Mouse (Mus musculus) c-Kit-positive CD71-negative TER-119-negative erythroid progenitor cells, embryonic 14.5 days (primary cell): ENCODE data around the gene Sumf1.

Experiments used
- DNase-seq: peaks from one replicate; pipeline ENCODE4 v3.0.0-alpha.2; 2013; ENCODE audit warnings: low read depth

Gene Sumf1

DNA sequence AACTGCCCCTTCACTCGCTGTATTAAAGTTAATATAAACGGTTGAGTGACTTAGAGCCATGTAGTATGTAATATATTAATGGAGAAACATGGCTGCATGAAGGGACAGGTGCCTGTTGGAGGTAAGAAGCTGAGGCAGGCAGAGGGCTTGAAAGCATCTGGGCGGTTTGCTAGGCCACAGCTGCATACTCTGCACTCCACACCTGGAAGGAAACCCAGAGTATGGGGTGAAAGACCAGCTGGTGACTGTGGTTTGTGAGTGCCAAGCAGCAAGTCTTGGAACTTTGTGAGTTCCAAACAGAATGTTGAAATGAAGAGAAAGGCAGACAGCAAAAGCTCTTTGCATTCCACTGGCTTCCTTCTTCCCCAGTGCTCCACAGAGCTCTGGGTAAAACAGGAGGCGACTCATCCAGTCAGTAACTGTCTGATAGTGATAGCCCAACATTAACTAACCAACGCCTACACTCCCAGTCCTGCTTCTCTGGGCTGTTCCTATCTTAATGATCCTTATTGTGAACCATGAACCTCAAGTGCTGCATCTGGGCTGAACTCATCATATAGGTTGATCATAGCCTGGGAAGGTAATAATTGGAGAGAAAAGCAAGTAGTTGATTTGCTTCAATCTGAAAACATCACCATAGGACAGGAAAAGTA is 21.7 kb upstream of the Sumf1 start:
- no peak for DNase-seq

DNA sequence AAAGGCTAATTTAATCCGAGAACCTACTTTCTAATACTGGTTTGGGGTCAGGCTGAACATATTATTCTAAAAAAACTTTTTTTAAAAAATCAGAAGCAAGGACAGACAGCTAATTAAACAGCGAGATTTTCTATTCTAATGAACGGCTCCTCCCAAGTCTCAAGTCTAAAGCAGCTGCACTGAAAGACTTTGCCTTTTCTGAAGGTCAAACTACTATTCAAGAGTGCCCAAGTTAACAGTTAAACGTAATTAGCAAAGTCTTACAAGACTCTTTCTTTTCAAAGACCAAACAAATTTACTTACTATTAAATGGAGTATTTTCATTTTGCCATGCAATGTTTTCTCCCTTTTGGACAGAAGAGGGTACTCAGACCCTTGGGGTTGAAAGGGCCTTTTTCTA is 20.8 kb upstream of the Sumf1 start:
- DNase-seq, result no peak

DNA sequence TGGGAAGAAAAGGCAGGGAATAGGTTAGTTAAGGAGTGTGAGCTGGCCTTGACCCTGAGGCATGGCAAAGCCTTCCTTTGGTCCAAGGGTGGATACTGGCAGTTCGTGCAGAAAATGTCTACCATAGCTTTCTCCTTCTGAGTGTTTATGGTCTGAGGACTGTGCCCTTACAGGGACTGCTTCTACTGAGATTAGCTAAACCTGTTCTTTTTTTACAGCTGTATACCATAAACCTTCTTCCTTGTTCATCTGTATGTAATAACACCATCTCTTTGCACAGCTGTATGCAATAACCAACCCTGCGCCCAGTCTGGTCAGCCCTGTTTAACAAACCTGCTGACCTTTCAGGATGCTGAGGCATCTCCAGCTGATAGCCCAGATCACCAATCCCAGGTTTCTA is 18.9 kb upstream of the Sumf1 start:
- no peak for DNase-seq

DNA sequence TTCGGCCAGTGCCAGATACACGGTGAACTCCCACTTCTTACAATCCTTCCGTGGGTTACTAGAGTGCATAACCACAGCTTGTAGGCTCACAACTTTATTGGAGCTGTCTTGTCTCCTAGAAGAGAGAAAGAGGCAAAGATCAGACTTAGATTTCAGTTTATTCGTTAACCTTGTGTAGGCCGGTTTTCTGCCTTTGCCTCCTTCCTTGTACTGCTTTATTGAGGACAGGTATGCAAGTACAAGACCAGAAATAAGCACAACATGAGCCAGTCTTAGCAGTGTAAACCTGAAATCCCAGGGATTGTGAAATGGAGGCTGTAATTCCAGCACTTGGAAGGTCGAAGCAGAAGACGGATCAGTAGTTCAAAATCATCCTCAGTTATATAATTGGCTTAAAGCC is 12.9 kb upstream of the Sumf1 start:
- no peak for DNase-seq

DNA sequence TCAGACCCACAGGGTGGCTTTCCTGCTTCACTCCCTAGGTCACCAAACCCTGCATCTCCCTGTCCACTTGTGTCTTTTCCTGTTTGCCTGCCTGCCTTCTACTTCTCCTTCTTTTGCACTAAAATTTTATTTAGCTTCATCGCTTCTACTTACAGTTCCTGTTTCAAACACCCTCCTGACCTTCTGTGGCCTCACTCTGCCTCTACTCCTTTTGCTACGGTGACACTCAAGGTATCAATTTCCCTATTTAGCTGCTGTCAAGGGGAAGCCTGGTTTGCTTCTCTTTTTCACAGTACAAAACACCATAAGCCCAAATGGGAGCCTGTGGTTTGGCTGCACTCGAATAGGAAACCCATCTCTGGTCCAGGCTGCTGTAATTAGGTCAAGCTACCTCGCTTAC is 11.7 kb upstream of the Sumf1 start:
- DNase-seq, result no peak

DNA sequence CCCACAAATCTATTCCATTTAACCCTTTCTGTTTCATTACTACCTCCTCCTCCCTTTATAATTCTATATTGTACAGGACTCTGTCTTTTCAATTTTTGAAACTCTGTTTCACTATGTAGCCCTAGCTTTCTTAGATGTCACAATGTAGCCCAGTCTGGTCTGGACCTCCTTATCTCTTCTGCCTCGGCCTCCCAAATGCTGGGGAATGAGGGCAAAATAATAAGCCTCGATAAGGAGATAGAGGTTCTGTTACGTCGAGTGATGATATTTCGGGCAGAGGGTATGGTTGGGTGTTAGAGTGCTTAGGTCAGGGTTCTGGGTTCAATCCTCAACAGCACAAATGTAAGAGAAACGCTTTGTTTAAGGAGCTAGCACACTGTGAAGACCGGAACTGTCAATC is 11.3 kb upstream of the Sumf1 start:
- DNase-seq, result no peak

DNA sequence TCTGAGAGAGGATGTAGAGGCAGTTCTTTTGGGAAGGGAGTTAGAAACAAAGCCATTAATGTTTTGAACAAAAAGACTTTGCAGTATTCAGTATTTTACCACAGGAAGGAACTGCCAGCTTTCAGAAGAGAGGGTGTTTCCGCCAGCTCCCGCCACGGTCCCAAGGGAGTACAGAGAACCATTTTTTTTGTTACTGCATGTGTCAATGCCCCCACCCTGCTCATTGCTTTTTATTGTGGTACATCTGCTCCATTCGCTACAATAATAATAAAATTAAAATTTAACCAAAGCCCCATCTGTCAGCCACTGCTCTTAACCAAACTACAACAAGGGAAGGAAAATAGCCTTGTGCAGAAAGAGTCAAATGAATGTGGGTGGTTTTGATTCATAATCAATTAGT is 7.2 kb upstream of the Sumf1 start:
- DNase-seq, result no peak

DNA sequence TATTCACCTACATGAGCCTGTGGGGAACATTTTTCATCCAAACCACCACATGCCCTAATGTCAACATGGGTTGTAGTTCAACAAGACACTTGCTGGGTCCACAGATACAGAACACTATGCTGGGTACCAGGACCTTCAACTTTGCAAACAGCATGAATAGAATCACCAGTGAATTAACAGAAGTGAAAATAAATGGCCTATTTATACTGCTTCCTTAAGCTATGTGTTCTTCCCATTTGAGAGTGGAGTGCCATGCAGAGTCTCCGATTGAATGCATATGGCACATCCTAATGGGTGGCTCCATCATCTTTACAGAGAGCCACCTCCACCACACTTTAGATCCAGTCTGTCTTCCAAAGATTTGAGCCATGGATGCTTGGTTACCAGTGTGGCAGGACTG is 5.3 kb upstream of the Sumf1 start:
- DNase-seq, result no peak

DNA sequence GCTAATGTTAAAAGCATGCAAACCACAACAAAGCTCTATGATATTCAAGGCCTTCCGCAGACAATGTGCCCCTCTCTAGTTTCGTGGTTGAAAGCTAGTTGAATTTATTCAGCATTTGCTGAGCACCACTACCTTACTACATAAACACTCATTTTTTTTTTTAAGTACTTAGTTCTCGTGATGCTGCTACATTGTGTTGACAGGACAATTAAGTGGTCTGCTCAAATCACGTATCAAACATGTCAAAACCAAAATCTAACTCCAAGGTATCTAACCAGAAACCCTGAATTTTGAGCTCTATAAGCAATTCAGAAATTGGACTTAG is 265 bp upstream of the Sumf1 start:
- DNase-seq, result no peak

DNA sequence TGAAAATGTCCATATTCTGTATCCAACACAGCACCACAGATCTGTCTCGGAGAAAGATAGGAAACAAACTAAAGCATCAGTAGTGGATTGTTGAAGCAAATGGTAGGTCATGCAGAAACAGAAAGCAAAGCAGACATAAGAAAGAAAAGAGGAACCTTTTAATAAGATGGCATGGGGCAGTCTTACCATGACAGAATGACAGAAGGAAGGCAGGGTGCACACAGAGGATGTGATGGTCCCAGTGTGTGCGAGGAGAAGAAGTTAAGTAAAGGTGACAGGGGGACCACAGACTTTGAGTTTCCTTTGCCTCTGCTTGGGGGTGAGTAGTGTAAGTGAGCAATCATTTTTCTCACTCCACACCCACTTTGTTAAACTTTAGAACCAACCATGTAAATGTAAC is 6.3 kb downstream of the Sumf1 start:
- no peak for DNase-seq

DNA sequence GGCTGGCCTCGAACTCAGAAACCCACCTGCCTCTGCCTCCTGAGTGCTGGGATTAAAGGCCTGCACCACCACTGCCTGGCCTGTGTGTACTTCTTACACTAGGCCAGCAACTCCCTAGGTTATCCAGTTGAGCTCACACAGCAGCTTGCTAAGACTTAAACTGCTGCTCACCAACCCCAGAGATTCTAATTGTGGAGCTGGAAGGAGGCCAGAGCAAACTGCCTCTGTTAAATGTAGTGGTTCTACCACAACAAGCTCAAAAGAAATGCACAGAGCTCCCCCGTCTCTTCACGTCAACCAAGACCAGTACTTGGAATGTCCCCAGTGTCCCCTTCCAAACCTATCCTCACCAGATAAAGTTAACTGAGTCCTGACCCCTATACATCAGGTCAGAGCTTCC is 11.2 kb downstream of the Sumf1 start:
- DNase-seq, result no peak

DNA sequence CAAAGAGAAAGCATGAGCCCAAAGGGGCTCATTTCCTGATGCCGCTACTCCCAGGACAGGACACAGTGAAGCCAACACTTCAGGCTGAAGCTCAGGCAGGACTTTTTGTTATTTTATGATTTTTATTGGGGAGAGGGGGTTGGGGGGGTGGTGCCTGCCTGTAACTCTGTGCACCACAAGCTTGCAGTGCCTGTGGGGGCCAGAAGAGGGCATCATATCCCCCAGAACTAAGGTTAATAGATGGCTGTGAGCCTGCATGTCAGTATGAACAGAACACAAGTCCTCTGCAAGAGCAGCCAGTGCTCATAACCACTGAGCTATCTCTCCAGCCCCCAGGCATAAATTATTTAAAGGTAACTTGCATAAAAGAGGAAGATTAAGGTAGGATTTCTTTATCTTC is 13.2 kb downstream of the Sumf1 start:
- no peak for DNase-seq

DNA sequence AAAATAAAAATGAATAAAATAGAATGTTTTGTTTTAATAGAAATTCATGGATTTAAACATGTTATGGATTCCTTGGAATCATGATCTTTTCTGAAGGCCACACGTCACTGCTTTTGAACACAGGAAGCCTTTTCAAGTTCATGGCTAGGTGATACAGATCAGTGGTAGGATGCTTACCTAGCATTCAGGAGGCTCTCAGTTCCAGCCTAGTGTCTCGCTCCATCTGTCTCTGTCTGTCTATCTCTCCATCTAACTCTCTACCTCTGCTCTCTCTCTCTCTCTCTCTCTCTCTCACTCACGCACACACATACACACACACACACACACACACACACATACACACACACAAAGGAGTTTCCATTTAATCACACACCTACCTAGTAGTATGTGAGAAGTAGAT is 15.9 kb downstream of the Sumf1 start:
- DNase-seq, result no peak

DNA sequence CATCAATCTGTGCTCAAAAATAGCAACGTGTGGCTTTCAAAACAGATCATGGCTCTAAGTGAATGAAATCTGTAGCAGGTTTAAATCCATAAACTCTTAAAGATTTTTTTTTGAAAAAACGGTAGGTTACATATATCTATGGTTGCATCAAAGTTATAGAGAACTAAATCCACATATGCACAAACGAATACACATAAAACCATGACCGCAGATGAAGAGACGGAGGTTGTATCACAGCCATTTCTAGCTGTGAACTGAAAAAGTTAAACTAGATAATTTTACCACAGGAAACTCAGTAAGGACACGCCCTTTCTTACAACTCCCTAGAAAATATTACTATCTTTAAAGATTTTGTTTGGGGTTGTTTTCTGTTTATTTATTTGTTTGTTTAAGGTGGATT is 16.7 kb downstream of the Sumf1 start:
- no peak for DNase-seq

DNA sequence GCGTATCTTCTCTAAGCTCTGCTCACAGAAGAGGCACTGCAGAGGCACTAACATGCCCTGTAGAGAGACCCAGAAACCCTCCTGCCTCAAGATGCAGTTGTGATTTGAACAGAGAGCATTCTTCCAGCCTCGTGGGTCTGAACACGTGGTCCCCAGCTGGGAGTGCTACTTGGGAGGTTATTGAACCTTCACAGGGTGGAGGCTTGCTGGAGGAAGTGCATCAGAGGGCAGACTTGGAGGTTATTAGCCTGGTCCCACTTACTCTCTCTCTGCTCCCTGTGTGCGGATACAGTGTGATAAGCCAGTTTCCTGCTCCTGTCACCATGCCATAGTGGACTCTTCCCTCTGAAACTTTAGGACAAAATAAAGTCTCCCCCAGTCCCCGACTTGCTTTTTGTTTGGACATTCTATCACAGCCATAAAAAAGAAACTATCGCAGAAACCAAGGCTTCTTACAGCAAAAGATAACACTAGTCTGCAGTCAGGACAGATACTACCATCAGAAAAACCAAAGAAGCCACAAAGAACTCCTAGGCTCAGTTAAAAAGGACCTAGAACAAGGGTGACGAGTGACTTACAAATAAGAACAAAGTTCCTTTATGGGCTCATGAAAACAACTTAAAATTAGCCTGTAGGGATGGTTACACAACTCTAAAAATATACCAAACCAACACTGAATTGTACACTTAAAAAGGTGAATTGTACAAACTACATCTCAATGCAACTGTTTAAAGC is 17.3 kb downstream of the Sumf1 start:
- no peak for DNase-seq

DNA sequence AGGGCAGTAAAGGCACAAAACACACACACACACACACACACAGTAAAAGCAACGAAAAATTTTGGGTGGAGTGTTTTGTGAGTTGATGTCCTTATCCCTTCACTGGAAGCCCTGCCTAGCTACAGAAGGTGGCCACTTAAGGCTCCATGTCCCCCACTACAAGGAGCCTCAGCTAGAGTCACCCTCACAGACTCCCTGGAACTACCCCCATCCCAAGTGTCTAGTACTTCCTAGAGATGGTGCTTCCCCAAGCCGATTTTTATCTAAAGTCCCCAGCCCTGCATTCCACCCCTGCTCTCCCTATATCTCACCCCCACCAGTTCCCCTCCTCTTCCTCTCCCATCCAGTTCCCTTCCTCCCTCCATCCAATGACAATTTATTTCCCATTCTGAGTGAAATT is 19.8 kb downstream of the Sumf1 start:
- DNase-seq, result no peak

DNA sequence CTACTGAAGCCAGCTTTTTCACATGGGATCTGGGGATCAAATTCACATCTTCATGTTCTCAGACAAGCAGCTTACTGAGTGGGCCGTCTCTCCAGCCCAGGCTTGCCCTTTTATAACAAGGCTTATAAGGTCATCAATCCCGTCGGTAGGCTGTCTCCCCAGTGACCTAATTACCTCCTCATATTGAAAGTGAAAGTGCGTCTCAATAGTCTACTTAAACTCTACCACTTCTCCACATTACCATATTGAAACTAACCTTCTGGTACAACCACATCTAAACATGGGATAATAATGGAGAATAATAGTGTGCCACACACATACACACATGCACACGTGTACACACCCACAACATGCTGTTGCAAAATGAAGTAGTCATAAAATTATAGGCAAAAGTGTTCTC is 20.4 kb downstream of the Sumf1 start:
- no peak for DNase-seq

DNA sequence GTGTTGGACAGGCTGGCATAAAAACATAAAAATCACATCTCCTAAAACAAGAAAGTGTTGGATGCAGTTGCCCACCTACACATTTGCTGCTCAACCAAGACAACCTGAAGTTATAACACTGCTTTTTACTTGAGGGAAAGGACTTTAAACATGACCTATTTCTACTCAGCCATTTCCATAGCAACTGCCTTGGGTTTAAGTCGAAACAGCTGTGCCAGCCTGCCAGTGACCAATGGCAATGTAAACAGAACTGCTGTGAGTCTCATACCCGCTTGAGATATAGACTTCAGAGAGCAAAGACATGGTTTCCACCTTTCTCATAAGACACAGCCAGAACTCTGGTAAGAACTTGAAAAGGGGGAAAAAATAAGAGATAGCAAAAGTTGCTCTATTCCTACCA is 24.8 kb downstream of the Sumf1 start:
- no peak for DNase-seq

DNA sequence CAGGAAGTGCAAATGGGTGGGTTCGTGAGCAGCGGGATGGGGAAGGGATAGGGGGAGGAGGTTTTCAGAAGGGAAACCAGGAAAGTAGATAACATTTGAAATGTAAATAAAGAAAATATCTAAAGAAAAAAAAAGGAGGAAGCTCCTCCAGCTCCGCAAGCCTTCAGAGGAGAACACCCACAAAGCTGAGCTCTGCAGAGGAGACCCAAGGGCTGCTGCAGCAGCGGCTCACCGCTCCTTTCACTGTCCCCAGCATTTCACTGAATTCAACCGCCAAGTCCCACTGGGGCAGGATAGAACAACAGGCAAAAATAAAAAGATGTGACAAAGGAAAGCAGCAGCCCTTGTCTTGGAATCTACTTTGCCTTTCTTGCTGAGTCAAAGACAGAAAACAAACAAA is 28.5 kb downstream of the Sumf1 start:
- no peak for DNase-seq

DNA sequence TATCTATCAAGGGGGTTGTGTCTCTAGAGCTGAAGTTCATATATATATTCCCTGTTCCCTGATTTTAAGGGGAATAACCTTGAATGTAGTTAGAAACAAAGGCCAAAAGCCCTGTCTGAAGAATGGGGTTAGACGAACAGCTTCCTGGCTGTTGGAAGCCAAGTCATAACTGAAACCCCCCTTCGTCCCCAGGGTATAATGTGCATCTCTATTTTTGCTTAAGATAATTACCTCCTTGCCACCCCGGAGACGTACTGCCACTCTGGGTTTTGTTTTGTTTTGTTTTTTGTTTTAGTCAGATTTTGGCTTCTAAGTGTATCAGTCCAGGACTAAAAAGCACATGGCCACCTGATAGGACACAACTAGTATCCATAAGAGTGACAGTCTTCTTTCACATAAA is 31.1 kb downstream of the Sumf1 start:
- DNase-seq, result no peak

DNA sequence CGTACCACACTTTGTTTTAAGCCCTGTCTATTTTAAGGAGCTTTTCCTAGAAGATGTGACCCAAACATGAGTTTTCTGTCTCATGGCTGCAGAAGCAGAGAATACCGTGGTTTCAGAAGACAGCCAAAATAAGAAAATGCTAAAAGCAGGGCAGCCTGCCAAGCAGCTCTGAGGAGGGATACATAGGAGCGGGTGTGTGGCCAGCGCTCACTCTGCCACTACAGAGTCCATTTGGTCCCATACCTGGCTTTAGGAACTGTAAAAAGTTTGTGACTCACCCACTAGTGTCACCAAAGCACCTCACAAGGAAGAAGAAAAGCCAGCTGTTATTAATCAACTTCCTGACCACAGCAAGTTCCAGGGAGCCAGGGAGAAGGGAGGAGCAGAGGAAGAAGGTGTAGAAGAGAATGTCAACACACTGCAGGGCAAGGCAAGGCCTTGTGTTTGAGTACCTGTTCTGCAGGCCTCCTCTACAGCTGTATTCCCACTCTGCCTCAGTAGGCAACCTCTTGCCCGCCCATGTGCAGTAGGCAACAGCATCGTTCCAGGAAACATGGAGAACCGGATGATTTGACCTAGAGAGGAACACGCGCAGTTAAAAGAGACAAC is 32.6 kb downstream of the Sumf1 start:
- no peak for DNase-seq

DNA sequence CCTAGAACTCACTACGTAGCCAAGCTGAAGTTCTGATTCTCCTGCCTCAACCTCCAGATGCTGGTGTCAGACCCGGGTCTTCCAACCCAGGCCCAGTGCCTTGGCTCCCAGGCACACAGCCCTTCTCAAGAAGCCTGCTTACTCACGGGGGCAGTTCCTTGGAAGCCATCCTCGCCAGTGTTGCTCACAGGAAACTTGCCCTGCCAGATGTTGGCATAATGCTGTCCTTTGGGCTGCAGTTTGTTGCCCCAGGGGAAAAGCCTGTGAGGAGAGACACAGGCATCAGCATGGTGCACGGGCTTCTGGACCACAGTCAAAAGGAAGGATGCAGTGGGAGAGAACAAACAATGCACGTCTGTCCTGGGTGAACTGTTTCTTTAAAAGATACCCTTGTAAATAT is 33.3 kb downstream of the Sumf1 start:
- DNase-seq, result no peak

DNA sequence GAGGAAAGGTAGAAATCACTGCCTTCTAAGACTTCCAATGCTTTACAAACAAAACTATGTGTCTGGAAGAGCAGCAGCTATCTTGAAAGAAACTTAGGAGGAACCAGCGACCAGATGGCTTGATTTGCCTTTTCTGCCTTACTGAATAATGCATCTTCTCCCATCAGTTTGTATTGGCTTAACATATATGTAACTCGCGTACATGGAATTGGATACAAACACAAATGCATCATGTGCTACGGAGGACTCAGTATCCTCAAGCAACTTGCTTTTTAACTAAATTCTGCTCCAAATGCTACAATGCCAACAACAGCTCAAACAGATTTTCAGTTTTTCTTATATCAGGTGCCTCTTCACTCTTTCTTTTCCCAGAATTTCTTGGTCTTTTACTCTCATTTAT is 36.1 kb downstream of the Sumf1 start:
- DNase-seq, result no peak

DNA sequence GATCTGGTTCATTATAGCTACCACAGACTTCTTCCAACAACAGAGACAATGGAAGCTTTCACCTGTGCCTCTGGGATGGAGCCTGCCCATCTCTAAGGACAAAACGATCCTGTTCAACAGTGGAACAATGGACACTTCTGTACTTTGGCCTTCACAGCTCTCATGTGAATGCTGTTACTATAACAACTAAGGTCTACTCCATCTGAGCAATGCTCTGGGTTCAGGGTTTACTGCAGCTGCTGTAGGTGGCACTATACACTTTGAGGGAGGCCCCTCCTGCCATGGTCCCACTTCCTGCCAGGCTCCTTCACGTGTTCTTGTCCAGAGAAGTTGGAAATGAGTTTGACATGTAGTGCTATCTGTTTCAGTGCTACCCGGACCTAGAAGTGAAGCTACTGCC is 36.9 kb downstream of the Sumf1 start:
- no peak for DNase-seq
